Mouse (Mus musculus) brain, embryonic 14.5 days (tissue): Measurements from ENCODE around the gene Zc4h2.

Experiments
- CTCF ChIP-seq: fragments of 200-500 bp; IDR thresholded peaks from 2 replicates; pipeline ENCODE4 v1.5.1; 2012; ENCODE audit warnings: inconsistent platforms, mild to moderate bottlenecking, moderate library complexity, borderline replicate concordance; ENCODE audit not compliant: insufficient read depth, insufficient read length; ENCODE audit errors: extremely low read depth
- POLR2A ChIP-seq: fragments of 200-500 bp; IDR thresholded peaks from 2 replicates; pipeline ENCODE4 v1.6.1; 2012; ENCODE audit warnings: mild to moderate bottlenecking, inconsistent platforms, borderline replicate concordance; ENCODE audit not compliant: poor library complexity, insufficient read depth, insufficient read length, severe bottlenecking; ENCODE audit errors: extremely low read depth

- TF ChIP-seq POLR2A = no peak
- no peak for TF ChIP-seq CTCF
These were observed 28.8 kb upstream of the Zc4h2 start for GRCm38 (mm10) chrX:95687119-95687518.
